In the genomic region with DNA sequence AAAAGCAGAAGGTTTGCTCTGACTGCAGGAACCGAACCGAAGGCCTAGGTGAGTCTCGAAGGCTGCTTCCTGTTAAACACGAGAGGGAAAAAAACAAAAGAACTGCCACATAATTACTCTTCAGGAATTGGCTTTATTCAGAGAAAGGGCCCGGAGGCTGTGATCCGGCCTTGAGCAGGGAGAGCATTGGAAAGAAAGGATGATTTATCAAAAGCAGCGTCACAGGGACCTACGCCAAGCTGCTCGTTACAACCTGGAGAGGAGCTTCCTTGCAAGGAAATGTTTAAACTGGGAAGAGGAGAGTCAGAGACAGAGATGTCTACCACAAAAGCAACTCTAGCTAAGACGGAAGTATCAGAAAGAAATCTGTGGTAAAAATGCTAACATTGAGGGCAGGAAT, we compare ENCODE assay signal across 26 mouse cellular contexts. TPM values are rescaled to one million over a fixed set of nuclear protein-coding genes. Genes with fewer than 3 reads are reported as not detected.
DNase-seq lines count a peak whose midpoint lies in the region; ATAC-seq and TF ChIP-seq lines count a peak whose summit lies in the region.
"Had no signal": no experiment of that assay in that cellular context is flagged by ENCODE, and none has a peak within 500 bp of the region (broad histone marks: within the 10 kb centered on the region; RNA-seq: fewer than 3 reads in every experiment).

No protein-coding gene starts in this region.

- H3K4me3 ChIP-seq in forebrain, embryonic 15.5 days: no peak overlapping the region
- no peak overlapping the region for H3K4me3 ChIP-seq in forebrain, embryonic 10.5 days
- no peak overlapping the region for H3K4me3 ChIP-seq in lung, embryonic 14.5 days (ENCODE audit: low read depth, low read length)
- no peak overlapping the region for H3K4me3 ChIP-seq in lung, postnatal 0 days (ENCODE audit: low read depth, low read length)
- no peak overlapping the region for H3K4me3 ChIP-seq in hindbrain, embryonic 12.5 days
- H3K4me3 ChIP-seq: embryonic facial prominence, embryonic 15.5 days; erythroblast, embryonic 14.5 days; heart, embryonic 10.5 days; hindbrain, embryonic 13.5 days had no signal

- H3K4me2 ChIP-seq in forebrain, embryonic 15.5 days (replicated peaks): no peak overlapping the region
- H3K4me2 ChIP-seq in lung, embryonic 14.5 days: no peak overlapping the region
- H3K4me2 ChIP-seq in lung, postnatal 0 days (replicated peaks; ENCODE audit: low read depth, low read length): no peak overlapping the region
- H3K4me2 ChIP-seq in hindbrain, embryonic 12.5 days (replicated peaks): no peak overlapping the region
- H3K4me2 ChIP-seq: embryonic facial prominence, embryonic 15.5 days; hindbrain, embryonic 13.5 days had no signal

- no peaks in the 10 kb centered on the region for H3K4me1 ChIP-seq in forebrain, embryonic 15.5 days
- no peaks in the 10 kb centered on the region for H3K4me1 ChIP-seq in forebrain, embryonic 10.5 days
- H3K4me1 ChIP-seq in lung, embryonic 14.5 days (ENCODE audit: insufficient read depth): no peaks in the 10 kb centered on the region
- no peaks in the 10 kb centered on the region for H3K4me1 ChIP-seq in lung, postnatal 0 days (ENCODE audit: insufficient read depth, low read depth, low read length)
- H3K4me1 ChIP-seq in hindbrain, embryonic 12.5 days: no peaks in the 10 kb centered on the region
- H3K4me1 ChIP-seq: embryonic facial prominence, embryonic 15.5 days; heart, embryonic 10.5 days; hindbrain, embryonic 13.5 days had no signal

- TF ChIP-seq CTCF in lung, embryonic 14.5 days (IDR thresholded peaks at IDR 0.05; ENCODE audit: low read depth): no peak
- TF ChIP-seq CTCF in lung, postnatal 0 days (IDR thresholded peaks at IDR 0.05): no peak

- no peak for ATAC-seq in forebrain, embryonic 15.5 days (replicated peaks)
- ATAC-seq in lung, embryonic 14.5 days (ENCODE audit: insufficient read depth): no peak
- ATAC-seq in lung, postnatal 0 days: no peak
- no peak for ATAC-seq in hindbrain, embryonic 12.5 days (ENCODE audit: low FRiP score)
- ATAC-seq: activated CD4-positive, CD25-positive, alpha-beta regulatory T cell, adult 4 months; hindbrain, postnatal 0 days; Patski had no signal

- no peaks in the 10 kb centered on the region for H3K36me3 ChIP-seq in forebrain, embryonic 15.5 days
- H3K36me3 ChIP-seq in forebrain, embryonic 10.5 days (replicated peaks): no peaks in the 10 kb centered on the region
- no peaks in the 10 kb centered on the region for H3K36me3 ChIP-seq in lung, embryonic 14.5 days (ENCODE audit: insufficient read depth)
- H3K36me3 ChIP-seq in lung, postnatal 0 days (ENCODE audit: insufficient read depth, low read length): no peaks in the 10 kb centered on the region
- H3K36me3 ChIP-seq in hindbrain, embryonic 12.5 days: no peaks in the 10 kb centered on the region
- H3K36me3 ChIP-seq: embryonic facial prominence, embryonic 15.5 days; heart, embryonic 10.5 days; hindbrain, embryonic 13.5 days had no signal

- TF ChIP-seq EP300 in lung, postnatal 0 days (IDR thresholded peaks at IDR 0.05): no peak

- H3K27ac ChIP-seq in forebrain, embryonic 15.5 days (replicated peaks): 0 out of 2 replicates have a peak overlapping the region, but pooled peaks have one; percentile 42
- no peak overlapping the region for H3K27ac ChIP-seq in forebrain, embryonic 10.5 days
- no peak overlapping the region for H3K27ac ChIP-seq in lung, embryonic 14.5 days (ENCODE audit: low read depth)
- H3K27ac ChIP-seq in lung, postnatal 0 days (ENCODE audit: low read length): no peak overlapping the region
- H3K27ac ChIP-seq in hindbrain, embryonic 12.5 days: no peak overlapping the region
- H3K27ac ChIP-seq: embryonic facial prominence, embryonic 15.5 days; heart, embryonic 10.5 days; hindbrain, embryonic 13.5 days; hindbrain, postnatal 0 days had no signal

- H3K9ac ChIP-seq in forebrain, embryonic 15.5 days (replicated peaks): no peak overlapping the region
- H3K9ac ChIP-seq in lung, embryonic 14.5 days: no peak overlapping the region
- no peak overlapping the region for H3K9ac ChIP-seq in lung, postnatal 0 days (replicated peaks; ENCODE audit: low read depth)
- H3K9ac ChIP-seq in hindbrain, embryonic 12.5 days: no peak overlapping the region
- H3K9ac ChIP-seq: embryonic facial prominence, embryonic 15.5 days; hindbrain, embryonic 13.5 days had no signal

- no peaks in the 10 kb centered on the region for H3K27me3 ChIP-seq in forebrain, embryonic 15.5 days
- no peaks in the 10 kb centered on the region for H3K27me3 ChIP-seq in forebrain, embryonic 10.5 days (ENCODE audit: poor library complexity, severe bottlenecking)
- no peaks in the 10 kb centered on the region for H3K27me3 ChIP-seq in lung, embryonic 14.5 days (ENCODE audit: insufficient read depth, low read length)
- H3K27me3 ChIP-seq in lung, postnatal 0 days (replicated peaks; ENCODE audit: insufficient read depth, low read length): no peaks in the 10 kb centered on the region
- H3K27me3 ChIP-seq in hindbrain, embryonic 12.5 days: no peaks in the 10 kb centered on the region
- H3K27me3 ChIP-seq: CH12.LX; embryonic facial prominence, embryonic 15.5 days; hindbrain, embryonic 13.5 days had no signal

- 0 out of 2 replicates have a peak, but pooled peaks cover 3% of the 10 kb centered on the region for H3K9me3 ChIP-seq in forebrain, embryonic 15.5 days
- peaks cover 5% of the 10 kb centered on the region; the same call in 1 of the 2 replicates for H3K9me3 ChIP-seq in forebrain, embryonic 10.5 days
- no peaks in the 10 kb centered on the region for H3K9me3 ChIP-seq in lung, embryonic 14.5 days (ENCODE audit: low read depth, low read length)
- no peaks in the 10 kb centered on the region for H3K9me3 ChIP-seq in lung, postnatal 0 days (ENCODE audit: low read length)
- no peaks in the 10 kb centered on the region for H3K9me3 ChIP-seq in hindbrain, embryonic 12.5 days (replicated peaks)
- H3K9me3 ChIP-seq: embryonic facial prominence, embryonic 15.5 days; hindbrain, embryonic 13.5 days had no signal

- no peak for DNase-seq in forebrain, embryonic 10.5 days (ENCODE audit: extremely low spot score, low spot score)
- DNase-seq in lung, embryonic 14.5 days: peak; percentile 1
- no peak for DNase-seq in lung, postnatal 0 days (ENCODE audit: low spot score)
- DNase-seq in adrenal gland, postnatal 10 days: peak; percentile 46
- peak; percentile 59 to 68 for DNase-seq in adrenal gland, postnatal 36 days
- DNase-seq: cerebellum, adult 2 months; cerebellum, postnatal 14 days; embryo, embryonic 11 days; gastrocnemius, postnatal 10 days; heart, adult 18-20 months; heart, postnatal 10 days; heart, postnatal 4 days; kidney, adult 18-20 months had no signal

- 52% methylated on average over 10 of the region's 10 CpGs for WGBS in forebrain, embryonic 15.5 days
- 86% methylated on average over 10 of the region's 10 CpGs for WGBS in forebrain, embryonic 10.5 days
- 54% methylated on average over 10 of the region's 10 CpGs for WGBS in lung, embryonic 14.5 days
- 47% methylated on average over 10 of the region's 10 CpGs for WGBS in lung, postnatal 0 days
- WGBS in hindbrain, embryonic 12.5 days: 87% methylated on average over 10 of the region's 10 CpGs

RNA-seq across cellular contexts. Expression of gene Akr1b7, which starts 4.7 kb away (rescaled TPM):
- polyA plus RNA-seq in forebrain, embryonic 15.5 days (2015; fragmentation: Nextera tagmentation; extraction: Ambion mirVana): 0.14 TPM in 1 of 2 replicates, not detected in the other
- polyA plus RNA-seq in forebrain, embryonic 10.5 days (2016; fragmentation: Nextera tagmentation; extraction: Ambion mirVana): 0.11 TPM in 1 of 2 replicates, not detected in the other
- 0.15 TPM in 1 of 2 replicates, not detected in the other for polyA plus RNA-seq in lung, embryonic 14.5 days (2014; fragmentation: Nextera tagmentation; extraction: Ambion mirVana)
- polyA plus RNA-seq in lung, postnatal 0 days (2015; fragmentation: Nextera tagmentation; extraction: Ambion mirVana): 0.14 and 0.20 TPM in 2 replicates
- total RNA-seq in adrenal gland, postnatal 10 days (2021): 1,000 to 10,000 TPM in 1 of 2 experiments, 100 to 1,000 TPM in 1; 143 to 1,372 TPM
- 1,000 to 10,000 TPM; 2,443 to 8,516 TPM for total RNA-seq in adrenal gland, postnatal 36 days (2021)
- 0.17 TPM in 1 of 2 replicates, not detected in the other for polyA plus RNA-seq in hindbrain, embryonic 12.5 days (2016; fragmentation: Nextera tagmentation; extraction: Ambion mirVana)
- total RNA-seq: common myeloid progenitor, adult 5-6 weeks; gastrocnemius, postnatal 10 days; heart, adult 18-20 months; heart, postnatal 10 days; heart, postnatal 4 days; hindbrain, postnatal 0 days had no signal
- polyA plus RNA-seq: activated CD4-positive, CD25-positive, alpha-beta regulatory T cell, adult 4 months; embryonic facial prominence, embryonic 11.5 days; embryonic facial prominence, embryonic 15.5 days; erythroblast, embryonic 14.5 days; forebrain, embryonic 11.5 days; hindbrain, embryonic 13.5 days; hindbrain, postnatal 0 days had no signal

RNA-seq across cellular contexts. Expression of gene Akr1b10, which starts 23.4 kb away (rescaled TPM):
- 5.7 and 5.8 TPM in 2 replicates for polyA plus RNA-seq in forebrain, embryonic 15.5 days (2015; fragmentation: Nextera tagmentation; extraction: Ambion mirVana)
- polyA plus RNA-seq in forebrain, embryonic 10.5 days (2016; fragmentation: Nextera tagmentation; extraction: Ambion mirVana): 11.0 and 11.9 TPM in 2 replicates
- polyA plus RNA-seq in lung, embryonic 14.5 days (2014; fragmentation: Nextera tagmentation; extraction: Ambion mirVana): 22.3 and 26.8 TPM in 2 replicates
- 15.5 and 16.9 TPM in 2 replicates for polyA plus RNA-seq in lung, postnatal 0 days (2015; fragmentation: Nextera tagmentation; extraction: Ambion mirVana)
- 10 to 100 TPM; 84.6 to 85.5 TPM for total RNA-seq in adrenal gland, postnatal 10 days (2021)
- 100 to 1,000 TPM; 142 to 220 TPM for total RNA-seq in adrenal gland, postnatal 36 days (2021)
- 13.1 and 14.4 TPM in 2 replicates for polyA plus RNA-seq in hindbrain, embryonic 12.5 days (2016; fragmentation: Nextera tagmentation; extraction: Ambion mirVana)
- polyA plus RNA-seq: erythroblast, embryonic 14.5 days had no signal

RNA-seq across cellular contexts. Expression of gene Akr1b8, which starts 53.5 kb away (rescaled TPM):
- polyA plus RNA-seq in forebrain, embryonic 15.5 days (2015; fragmentation: Nextera tagmentation; extraction: Ambion mirVana): 2.2 and 3.1 TPM in 2 replicates
- 12.8 and 14.2 TPM in 2 replicates for polyA plus RNA-seq in forebrain, embryonic 10.5 days (2016; fragmentation: Nextera tagmentation; extraction: Ambion mirVana)
- polyA plus RNA-seq in lung, embryonic 14.5 days (2014; fragmentation: Nextera tagmentation; extraction: Ambion mirVana): 12.4 and 14.0 TPM in 2 replicates
- 13.7 and 15.7 TPM in 2 replicates for polyA plus RNA-seq in lung, postnatal 0 days (2015; fragmentation: Nextera tagmentation; extraction: Ambion mirVana)
- total RNA-seq in adrenal gland, postnatal 10 days (2021): 100 to 1,000 TPM in 1 of 2 experiments, 10 to 100 TPM in 1; 53.8 to 120 TPM
- 100 to 1,000 TPM; 233 to 373 TPM for total RNA-seq in adrenal gland, postnatal 36 days (2021)
- polyA plus RNA-seq in hindbrain, embryonic 12.5 days (2016; fragmentation: Nextera tagmentation; extraction: Ambion mirVana): 18.4 and 19.9 TPM in 2 replicates
- total RNA-seq: common myeloid progenitor, adult 5-6 weeks had no signal
- polyA plus RNA-seq: activated CD4-positive, CD25-positive, alpha-beta regulatory T cell, adult 4 months; erythroblast, embryonic 14.5 days had no signal

Comparison
In these comparisons a context has a peak if more than half of its experiments do, and no peak if none do; other contexts are left out.
1. DNase-seq: peak in lung, embryonic 14.5 days (single experiment), adrenal gland, postnatal 10 days (single experiment) and adrenal gland, postnatal 36 days (2 of 2); none in forebrain, embryonic 10.5 days (single experiment) and lung, postnatal 0 days (single experiment).